34 mouse cellular contexts compared by ENCODE assay signal in the genomic region with DNA sequence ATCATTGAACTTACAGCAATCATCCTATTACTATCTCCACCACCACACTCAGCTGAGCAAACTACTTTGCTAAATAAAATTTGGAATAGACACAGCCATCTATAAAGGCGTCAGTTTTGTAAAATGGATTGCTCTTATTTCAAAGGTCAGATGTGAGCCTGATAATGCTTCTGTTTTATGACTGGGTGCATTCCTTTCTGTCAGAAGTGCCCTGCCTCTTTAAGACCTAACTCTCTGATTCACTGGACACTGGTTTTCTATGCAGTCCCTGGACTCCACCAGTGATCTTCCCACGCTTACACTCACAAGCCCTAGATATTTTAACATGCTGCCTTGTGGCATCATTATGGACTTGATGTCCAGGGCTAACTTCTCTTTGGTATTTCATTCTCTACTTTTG. TPM values are rescaled to one million over a fixed set of nuclear protein-coding genes. Genes with fewer than 3 reads are reported as not detected.
"Had no signal": no experiment of that assay in that cellular context is flagged by ENCODE, and none has a peak within 500 bp of the region (broad histone marks: within the 10 kb centered on the region; RNA-seq: fewer than 3 reads in every experiment).

No protein-coding gene starts in this region.

- H3K9me3 ChIP-seq: embryonic facial prominence, embryonic 10.5 days; embryonic facial prominence, embryonic 12.5 days; embryonic facial prominence, embryonic 13.5 days; embryonic facial prominence, embryonic 15.5 days; forebrain, embryonic 10.5 days; forebrain, embryonic 12.5 days; forebrain, embryonic 13.5 days; forebrain, embryonic 15.5 days had no signal

- H3K9ac ChIP-seq: embryonic facial prominence, embryonic 12.5 days; embryonic facial prominence, embryonic 13.5 days; embryonic facial prominence, embryonic 15.5 days; forebrain, embryonic 12.5 days; forebrain, embryonic 13.5 days; forebrain, embryonic 15.5 days; forebrain, postnatal 0 days had no signal

- ATAC-seq: forebrain, embryonic 13.5 days; forebrain, embryonic 14.5 days; forebrain, embryonic 15.5 days; forebrain, embryonic 16.5 days; forebrain, postnatal 0 days had no signal

- H3K27ac ChIP-seq: embryonic facial prominence, embryonic 10.5 days; embryonic facial prominence, embryonic 12.5 days; embryonic facial prominence, embryonic 13.5 days; embryonic facial prominence, embryonic 15.5 days; forebrain, embryonic 10.5 days; forebrain, embryonic 12.5 days; forebrain, embryonic 13.5 days; forebrain, embryonic 15.5 days; gastrocnemius, adult 2 months had no signal

- H3K4me3 ChIP-seq: embryonic facial prominence, embryonic 10.5 days; embryonic facial prominence, embryonic 12.5 days; embryonic facial prominence, embryonic 13.5 days; embryonic facial prominence, embryonic 15.5 days; erythroblast, embryonic 14.5 days; forebrain, embryonic 10.5 days; forebrain, embryonic 12.5 days; forebrain, embryonic 13.5 days; forebrain, embryonic 15.5 days; gastrocnemius, adult 2 months had no signal

- H3K27me3 ChIP-seq: embryonic facial prominence, embryonic 12.5 days; embryonic facial prominence, embryonic 13.5 days; embryonic facial prominence, embryonic 15.5 days; forebrain, embryonic 12.5 days; forebrain, embryonic 13.5 days; forebrain, embryonic 15.5 days had no signal

- H3K4me1 ChIP-seq: embryonic facial prominence, embryonic 10.5 days; embryonic facial prominence, embryonic 12.5 days; embryonic facial prominence, embryonic 13.5 days; embryonic facial prominence, embryonic 15.5 days; forebrain, embryonic 10.5 days; forebrain, embryonic 12.5 days; forebrain, embryonic 13.5 days; forebrain, embryonic 15.5 days had no signal

- H3K4me2 ChIP-seq: embryonic facial prominence, embryonic 12.5 days; embryonic facial prominence, embryonic 13.5 days; embryonic facial prominence, embryonic 15.5 days; forebrain, embryonic 12.5 days; forebrain, embryonic 13.5 days; forebrain, embryonic 15.5 days had no signal

- DNase-seq: cerebellum, adult 18-20 months; cerebellum, adult 2 months; cerebellum, adult 8-10 months; cerebellum, adult 9-10 months; cerebellum, adult 9-11 months; cerebellum, postnatal 10 days; cerebellum, postnatal 14 days; cerebellum, postnatal 25 days; cerebellum, postnatal 36 days; embryo, embryonic 11 days; forebrain, postnatal 0 days; gastrocnemius, adult 2 months; gastrocnemius, postnatal 10 days; gastrocnemius, postnatal 14 days; gastrocnemius, postnatal 25 days; gastrocnemius, postnatal 36 days; heart, adult 11 months had no signal

- H3K36me3 ChIP-seq: embryonic facial prominence, embryonic 10.5 days; embryonic facial prominence, embryonic 12.5 days; embryonic facial prominence, embryonic 13.5 days; embryonic facial prominence, embryonic 15.5 days; forebrain, embryonic 10.5 days; forebrain, embryonic 12.5 days; forebrain, embryonic 15.5 days had no signal

RNA-seq across cellular contexts. Expression of a gene that starts 11.0 kb away (rescaled TPM):
- polyA plus RNA-seq: cerebellum, adult 2 months; cortical plate, adult 2 months; embryonic facial prominence, embryonic 10.5 days; embryonic facial prominence, embryonic 11.5 days; embryonic facial prominence, embryonic 12.5 days; embryonic facial prominence, embryonic 13.5 days; embryonic facial prominence, embryonic 14.5 days; erythroblast, embryonic 14.5 days; forebrain, embryonic 10.5 days; forebrain, embryonic 11.5 days; forebrain, embryonic 12.5 days; forebrain, embryonic 13.5 days; forebrain, embryonic 14.5 days; forebrain, embryonic 15.5 days; forebrain, embryonic 16.5 days; forebrain, postnatal 0 days; frontal cortex, adult 2 months; gonadal fat pad, adult 2 months had no signal

RNA-seq across cellular contexts. Expression of a gene that starts 22.6 kb away (rescaled TPM):
- polyA plus RNA-seq: cerebellum, adult 2 months; embryonic facial prominence, embryonic 10.5 days; erythroblast, embryonic 14.5 days; forebrain, embryonic 10.5 days; forebrain, embryonic 11.5 days; forebrain, embryonic 12.5 days; forebrain, embryonic 13.5 days; forebrain, embryonic 14.5 days; forebrain, embryonic 15.5 days; forebrain, embryonic 16.5 days; forebrain, postnatal 0 days; frontal cortex, adult 2 months; gonadal fat pad, adult 2 months had no signal
